Mouse (Mus musculus) adrenal gland, postnatal 14 days (tissue): ENCODE data around the gene Mb21d2. TPM values are rescaled to one million over a fixed set of nuclear protein-coding genes. Genes with fewer than 3 reads are reported as not detected.

Source experiments
- DNase-seq: peaks from one replicate; pipeline ENCODE4 v3.0.0; 2021; ENCODE audit warnings: mixed read lengths
- long read RNA-seq, 2 experiments: library from polyadenylated mRNA; stranded (forward); transcript quantifications; one replicate each; pipeline ENCODE4 v2.0.0; 2021
- total RNA-seq: library from RNA; stranded (reverse); gene quantifications from 2 replicates; pipeline ENCODE4 v1.2.3, GENCODE M21; 2021

The Mb21d2 gene
- total RNA-seq = 11.5 and 11.8 TPM in 2 replicates
- long read RNA-seq, experiment 1, transcript Mb21d2-201 (2 exons, 3,055 nt) = major isoform, 12 of 15 reads
- long read RNA-seq, experiment 1, partial matches to known transcripts = 0 of 15 reads
- long read RNA-seq, experiment 1, other reads (novel, unspliced or antisense) = 3 of 15 reads
- long read RNA-seq, experiment 2, transcript Mb21d2-201 (2 exons, 3,055 nt) = major isoform, 9 of 10 reads
- long read RNA-seq, experiment 2, partial matches to known transcripts = 0 of 10 reads
- long read RNA-seq, experiment 2, other reads (novel, unspliced or antisense) = 1 of 10 reads

- peak; percentile 76 for DNase-seq
Observed at GRCm38 (mm10) chr16:28928815-28929685, at the start of gene Mb21d2. Mb21d2 (minus strand) TSS chr16:28929673.

DNA sequence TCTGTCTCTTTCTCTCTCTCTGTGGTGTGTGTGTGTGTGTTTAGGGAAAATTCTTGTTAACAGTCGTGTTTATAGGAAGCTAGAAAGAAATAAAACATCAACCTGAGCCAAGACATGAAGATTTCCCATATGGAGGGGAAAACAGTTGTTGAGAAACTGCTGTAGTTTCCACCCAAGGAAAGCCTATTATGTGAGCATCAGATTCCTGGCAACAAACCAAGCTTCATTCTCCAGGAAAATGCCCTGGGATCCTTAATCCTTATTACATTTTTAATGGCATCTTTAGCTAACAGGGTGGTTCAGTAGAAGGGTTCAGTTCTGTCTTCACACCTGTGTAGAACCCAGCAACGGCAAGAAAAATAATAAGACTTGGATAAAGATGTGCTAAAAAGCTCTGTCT, 36.8 kb upstream of the Mb21d2 start:
- DNase-seq = no peak

- DNase-seq = no peak
Observed at GRCm38 (mm10) chr16:28964048-28964447, 34.6 kb upstream of the Mb21d2 start.

DNA sequence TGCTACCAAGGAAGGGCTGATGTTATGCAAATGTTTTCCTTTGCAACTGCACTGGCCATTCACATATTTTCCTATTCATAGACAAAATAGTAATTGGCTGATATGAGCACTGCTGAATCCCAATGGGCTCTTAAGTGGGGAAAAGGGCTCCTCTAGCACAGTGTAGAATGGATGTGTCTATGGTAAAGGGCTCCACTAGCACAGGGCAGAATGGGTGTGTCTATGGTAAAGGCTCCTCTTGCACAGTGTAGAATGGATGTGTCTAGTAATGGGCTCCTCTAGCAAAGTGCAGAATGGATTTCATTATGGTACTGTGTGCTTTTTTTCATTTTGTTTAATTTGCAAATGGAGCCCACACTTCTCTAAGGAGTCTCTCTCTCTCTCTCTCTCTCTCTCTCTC, 33.5 kb upstream of the Mb21d2 start:
- DNase-seq = no peak

DNA sequence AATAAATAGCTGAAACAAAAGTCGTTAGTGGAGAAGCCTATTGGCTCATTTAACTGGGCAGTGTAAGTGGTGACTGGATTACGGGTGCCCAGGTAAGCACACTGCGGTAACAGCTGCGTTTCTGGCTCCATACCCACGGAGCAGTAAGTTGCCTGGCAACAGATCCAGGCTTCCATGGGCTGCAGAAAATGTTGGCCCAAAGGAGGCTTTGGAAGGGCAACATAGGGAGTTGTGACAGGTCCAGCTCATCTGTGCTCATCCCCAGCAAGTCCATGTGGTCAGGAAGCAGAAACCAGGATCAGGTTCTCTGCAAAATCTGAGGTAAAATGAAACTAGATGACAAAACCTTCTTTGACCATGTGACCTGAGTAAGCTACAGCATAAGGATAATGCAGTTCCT, 20.3 kb upstream of the Mb21d2 start:
- DNase-seq = no peak

GRCm38 (mm10) chr16:28943254-28943653, 13.8 kb upstream of the Mb21d2 start:
- DNase-seq = no peak

DNA sequence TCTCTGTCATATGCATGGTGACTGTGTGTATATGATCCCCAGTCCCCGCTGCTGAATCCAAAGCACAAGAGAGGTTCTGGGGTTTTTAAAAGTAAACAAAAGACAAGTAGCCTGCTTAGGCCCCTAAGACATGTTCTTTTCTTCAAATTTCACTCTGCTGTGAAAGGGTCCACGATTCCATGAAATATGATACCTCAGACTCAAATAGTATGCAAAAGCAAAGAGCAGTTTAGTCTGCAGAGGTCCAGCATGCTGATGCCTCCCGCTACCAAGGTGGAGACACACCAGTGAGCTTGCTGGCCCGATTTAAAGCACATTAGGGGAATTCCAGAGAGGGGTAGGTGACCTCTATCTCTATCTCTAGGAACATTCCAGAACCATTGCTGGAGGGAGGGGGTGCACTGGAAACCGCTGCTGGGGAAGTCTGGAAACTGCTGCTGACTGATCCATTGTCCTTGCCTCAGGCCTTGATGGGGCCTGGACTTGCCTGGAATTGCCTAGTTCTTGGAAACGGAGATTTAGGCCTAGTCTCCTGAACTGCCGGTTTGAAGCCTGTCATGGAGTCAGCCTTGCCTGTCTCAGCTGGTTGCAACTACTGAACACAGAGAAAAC, 6.8 kb upstream of the Mb21d2 start:
- DNase-seq = peak; percentile 18

DNA sequence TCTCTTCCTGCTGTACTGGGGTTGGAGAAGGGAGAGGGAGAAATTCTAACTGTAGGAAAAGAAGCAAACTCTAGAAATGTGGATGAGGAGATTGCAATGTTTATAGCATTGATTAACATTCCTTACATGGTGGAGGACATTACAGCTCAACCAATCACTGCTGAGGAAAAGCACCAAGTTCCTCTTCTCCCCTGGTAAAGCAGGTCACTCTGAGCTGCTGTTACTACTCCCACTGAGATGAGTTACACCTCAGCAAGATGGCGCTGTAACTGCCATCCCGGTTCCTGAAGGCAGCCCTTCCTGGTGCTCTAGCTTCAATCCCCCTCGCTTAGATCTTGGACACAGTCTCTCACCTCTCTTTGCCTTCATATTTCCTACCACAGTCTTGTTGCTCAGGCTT, 6.2 kb upstream of the Mb21d2 start:
- DNase-seq = no peak

DNA sequence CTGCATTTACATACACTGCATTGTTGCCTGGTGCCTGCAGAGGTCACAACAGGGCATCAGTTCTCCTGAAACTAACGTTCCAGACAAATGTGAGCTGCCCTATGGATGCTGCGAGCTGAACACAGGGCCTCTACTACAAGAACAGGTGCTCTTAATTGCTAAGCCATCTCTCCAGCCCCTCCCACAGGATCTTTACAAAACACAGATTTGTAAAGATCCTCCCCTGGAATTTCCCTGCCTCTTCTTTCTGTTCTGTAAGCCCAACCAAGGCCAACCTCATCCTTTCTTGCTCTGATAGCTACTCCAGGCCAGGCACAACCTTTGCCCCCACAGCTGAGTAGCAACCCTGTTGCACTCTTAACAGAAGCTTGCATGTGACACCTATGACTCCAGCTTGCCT, 1.7 kb upstream of the Mb21d2 start:
- DNase-seq = no peak

DNA sequence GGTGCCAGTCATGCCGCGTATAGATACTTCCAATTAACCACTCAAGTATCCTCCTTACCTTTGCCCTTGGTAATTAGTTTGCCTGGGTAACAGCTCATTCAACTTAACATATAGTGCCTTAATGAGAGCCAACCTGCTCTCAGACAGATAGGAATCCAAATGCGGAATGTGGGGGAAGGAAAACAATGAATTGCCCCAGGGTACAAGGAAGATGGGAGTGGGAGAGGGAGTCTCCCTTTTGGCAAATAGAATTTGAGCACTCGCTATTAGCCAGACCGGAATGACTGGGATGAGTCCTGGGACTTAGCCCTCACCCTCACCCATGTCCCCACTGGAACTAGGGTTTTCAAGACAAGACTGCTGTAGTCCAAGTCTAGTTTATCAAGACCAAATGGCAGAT, 953 bp upstream of the Mb21d2 start:
- DNase-seq = no peak

DNA sequence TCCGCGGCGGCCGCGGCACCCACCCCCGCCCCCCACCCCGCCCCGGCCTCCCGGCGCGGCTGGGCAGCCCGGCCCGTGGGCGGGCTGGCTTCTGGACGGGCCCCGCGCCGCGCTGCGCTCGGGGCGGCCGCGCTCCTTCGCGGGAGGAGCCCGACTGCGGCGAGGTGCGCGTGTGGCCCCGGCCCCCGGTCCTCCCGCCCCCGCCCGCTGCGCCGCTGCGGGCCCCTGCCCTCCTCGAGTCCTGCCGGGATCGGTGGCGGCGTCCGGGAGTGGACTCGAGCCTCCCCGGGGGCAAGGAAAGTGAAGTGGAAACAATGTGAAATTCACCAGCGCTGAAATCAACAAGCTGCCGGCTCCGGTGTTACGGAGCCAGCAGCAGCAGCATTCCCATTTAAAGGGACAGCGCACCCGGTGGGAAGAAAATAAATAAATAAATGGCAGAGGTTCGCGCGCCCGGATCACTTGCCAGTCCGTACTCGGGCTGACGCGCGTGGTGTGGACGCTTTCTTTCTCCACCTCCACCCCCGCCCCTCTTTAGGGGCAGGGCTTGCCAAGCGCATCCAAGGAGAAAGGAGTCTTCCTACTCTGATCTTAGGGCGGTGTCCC, 316 bp upstream of the Mb21d2 start:
- peak; percentile 68 for DNase-seq

GRCm38 (mm10) chr16:28928466-28928814, 1.0 kb downstream of the Mb21d2 start:
- DNase-seq = peak; percentile 55

DNA sequence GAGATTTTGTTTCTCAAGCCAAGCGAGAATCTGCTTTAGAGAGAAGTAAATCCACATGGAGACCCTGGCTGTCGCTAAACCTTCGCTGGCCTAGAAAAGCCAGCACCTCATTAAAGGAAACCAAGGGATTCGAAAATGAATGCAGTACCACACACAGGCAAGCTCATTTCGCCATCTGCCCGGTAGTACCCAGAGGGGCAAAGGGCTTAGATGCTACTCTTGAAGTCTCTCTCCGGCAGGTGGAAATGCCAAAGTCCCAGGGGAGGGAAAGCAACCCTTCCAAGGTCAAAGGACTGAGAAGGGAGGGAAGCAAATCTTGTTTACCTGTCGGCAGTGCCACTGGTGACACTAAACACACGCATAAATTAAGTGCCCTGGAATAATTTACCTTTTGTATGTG, 2.1 kb downstream of the Mb21d2 start:
- no peak for DNase-seq

DNA sequence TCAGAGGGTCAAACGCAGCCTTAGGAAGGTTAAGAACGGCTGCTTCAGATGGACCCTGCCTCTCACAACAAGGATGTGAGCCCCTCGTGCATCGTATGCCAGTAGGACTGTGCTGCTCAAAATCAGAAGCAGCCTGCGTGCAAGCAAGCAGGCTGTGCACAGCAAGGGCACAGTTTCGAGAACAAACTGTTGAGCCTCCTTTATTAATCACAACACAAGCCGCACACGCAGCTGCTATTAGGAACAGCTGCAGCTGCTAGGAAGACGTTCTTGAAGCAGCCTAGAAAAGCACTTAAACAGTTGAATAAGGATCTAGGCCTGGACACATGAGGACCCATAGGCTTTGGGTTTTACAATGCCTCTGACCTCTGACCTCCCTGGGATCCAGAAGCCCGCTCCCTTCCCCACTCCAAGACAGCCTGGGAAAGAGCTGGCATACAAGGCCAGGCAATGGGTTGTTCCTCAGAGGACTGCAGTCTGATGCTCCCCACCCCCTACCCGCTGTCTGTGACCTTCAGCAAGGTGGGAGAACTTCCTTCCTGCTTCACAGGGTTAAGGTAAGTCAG, 10.1 kb downstream of the Mb21d2 start:
- DNase-seq = no peak

DNA sequence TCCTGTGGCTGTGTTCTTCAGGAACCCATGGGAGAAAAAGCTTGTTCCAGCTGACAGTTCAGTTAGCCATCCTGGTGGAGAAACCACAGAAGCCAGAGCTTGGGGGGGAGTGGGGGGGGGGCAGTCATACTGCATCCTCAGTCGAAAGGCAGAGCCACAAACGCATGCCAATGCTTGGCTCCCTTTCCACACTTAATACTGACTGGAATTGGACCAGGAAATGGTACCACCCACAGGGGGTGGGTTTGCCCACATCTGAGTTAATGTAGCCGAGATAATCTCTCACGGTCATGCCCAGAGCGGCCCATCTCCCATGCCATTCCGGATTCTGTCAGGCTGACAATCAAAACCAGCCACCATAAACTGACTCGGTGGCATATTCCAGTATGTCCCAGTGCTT, 14.1 kb downstream of the Mb21d2 start:
- no peak for DNase-seq

- no peak for DNase-seq
Observed at GRCm38 (mm10) chr16:28914709-28915108, 14.8 kb downstream of the Mb21d2 start.

- DNase-seq = no peak
Observed at GRCm38 (mm10) chr16:28911414-28912050, 17.9 kb downstream of the Mb21d2 start.

DNA sequence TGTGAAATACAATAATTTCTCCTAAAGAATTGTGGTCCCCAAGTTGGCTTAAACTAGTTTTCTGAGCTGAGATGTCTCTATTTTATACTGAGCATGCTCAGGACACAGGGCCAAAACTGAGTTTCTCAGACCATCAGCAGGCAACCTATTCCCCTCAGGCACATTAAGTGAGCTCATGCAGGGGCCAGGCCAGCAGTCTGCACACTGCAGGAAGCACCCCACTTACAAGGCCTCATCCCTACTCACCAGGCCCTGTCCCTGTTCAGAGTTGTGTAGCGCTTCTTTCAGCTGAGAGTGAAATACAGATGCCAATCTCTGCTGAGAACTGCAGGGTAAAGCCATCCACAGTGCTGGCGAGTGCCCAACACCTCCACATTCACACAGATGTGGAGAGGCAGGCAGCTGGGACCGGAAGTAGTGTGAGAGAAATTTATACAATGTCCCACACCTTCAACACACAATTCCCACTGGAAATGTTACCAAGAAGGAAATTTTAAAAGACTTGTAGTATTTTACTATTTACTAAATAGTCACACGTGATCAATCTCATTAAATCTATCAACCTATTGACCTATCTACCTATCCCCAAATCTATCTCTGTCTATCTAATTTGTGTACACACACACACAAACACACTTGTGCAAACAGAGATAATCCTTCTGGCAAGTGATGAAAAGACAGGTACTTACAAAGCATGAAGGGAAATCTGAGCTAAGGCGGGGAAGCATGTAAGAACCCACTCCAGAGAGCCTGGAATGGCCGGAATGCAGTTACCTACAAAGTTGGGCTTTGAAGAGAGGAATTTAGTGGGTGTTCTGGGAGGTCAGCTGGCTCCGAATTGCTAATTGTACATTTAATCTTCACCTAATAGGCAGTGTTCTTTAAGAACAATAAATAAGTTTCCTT, 22.9 kb downstream of the Mb21d2 start:
- no peak for DNase-seq

DNA sequence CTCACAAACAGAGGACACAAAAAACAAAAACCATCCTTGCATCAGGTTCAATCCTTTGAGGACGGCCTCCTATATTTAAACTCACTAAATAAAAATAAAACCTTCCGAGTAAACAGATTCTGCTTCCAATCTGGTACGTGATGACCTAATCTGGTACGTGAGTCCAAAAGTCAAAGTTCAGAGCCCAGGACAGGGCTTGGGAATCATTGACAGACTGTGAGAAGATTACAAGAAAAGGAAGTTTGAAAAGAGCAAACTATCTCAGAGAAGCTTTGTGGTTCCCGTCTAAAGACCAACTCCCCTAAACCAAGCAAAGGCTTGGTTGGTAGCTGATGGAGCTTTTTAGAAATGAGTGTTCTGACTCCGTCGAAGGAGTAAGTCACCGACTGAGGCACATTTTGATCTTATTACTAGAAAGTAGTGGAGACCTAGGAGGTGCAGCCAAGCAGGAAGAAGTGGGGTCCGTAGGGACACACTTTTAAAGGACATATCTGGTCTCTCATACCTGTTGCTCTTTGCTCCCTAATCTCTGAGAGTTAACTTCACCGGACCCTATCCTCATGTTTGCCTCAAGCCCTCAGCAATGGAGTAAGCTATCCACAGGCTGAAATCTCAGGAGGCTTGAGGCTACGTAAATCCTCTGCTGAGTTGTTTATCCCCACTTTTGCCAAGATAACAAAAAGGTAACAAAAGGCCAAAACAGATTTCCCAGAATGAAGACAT, 23.7 kb downstream of the Mb21d2 start:
- no peak for DNase-seq
